Mouse (Mus musculus): ENCODE results near the gene Slc9b2. TPM values are rescaled to one million over a fixed set of nuclear protein-coding genes. Genes with fewer than 3 reads are reported as not detected.

Gene Slc9b2
- polyA plus RNA-seq, 1 experiment from 2014 or later: 3.8 TPM

- Histone ChIP-seq H3K4me1 (ENCODE audit: control insufficient read depth, insufficient read depth, low read length) (no peaks in the 10 kb centered on the region), H3K9me3 (ENCODE audit: control insufficient read depth, low read length) (no peaks in the 10 kb centered on the region), H3K4me2 (ENCODE audit: low read depth, low read length) (no peak overlapping the region), H3K4me3 (ENCODE audit: low read depth, low read length) (no peak overlapping the region), H3K9ac (replicated peaks; ENCODE audit: low read depth, low read length) (no peak overlapping the region), H3K27ac (ENCODE audit: low read depth, low read length) (no peak overlapping the region), H3K36me3 (ENCODE audit: control insufficient read depth, insufficient read depth, low read length) (no peaks in the 10 kb centered on the region), H3K27me3 (ENCODE audit: control insufficient read depth, insufficient read depth, low read length) (no peaks in the 10 kb centered on the region)
- 24% methylated on average over 6 of the region's 6 CpGs for WGBS
- ATAC-seq (ENCODE audit: low read depth): no peak
Measured at GRCm38 (mm10) chr3:135324354-135324753, 16.9 kb downstream of the Slc9b2 start.

- Histone ChIP-seq H3K27ac (ENCODE audit: low read depth, low read length) (no peak overlapping the region), H3K4me3 (ENCODE audit: low read depth, low read length) (no peak overlapping the region), H3K9me3 (ENCODE audit: control insufficient read depth, low read length) (no peaks in the 10 kb centered on the region), H3K9ac (replicated peaks; ENCODE audit: low read depth, low read length) (no peak overlapping the region), H3K4me1 (ENCODE audit: control insufficient read depth, insufficient read depth, low read length) (no peaks in the 10 kb centered on the region), H3K36me3 (ENCODE audit: control insufficient read depth, insufficient read depth, low read length) (no peaks in the 10 kb centered on the region), H3K27me3 (ENCODE audit: control insufficient read depth, insufficient read depth, low read length) (no peaks in the 10 kb centered on the region), H3K4me2 (ENCODE audit: low read depth, low read length) (no peak overlapping the region)
- ATAC-seq (ENCODE audit: low read depth): no peak
- WGBS: 79% methylated on average over 6 of the region's 6 CpGs
Measured at GRCm38 (mm10) chr3:135327176-135327575, 19.7 kb downstream of the Slc9b2 start.

- Histone ChIP-seq H3K9ac (replicated peaks; ENCODE audit: low read depth, low read length) (no peak overlapping the region), H3K4me2 (ENCODE audit: low read depth, low read length) (no peak overlapping the region), H3K4me3 (ENCODE audit: low read depth, low read length) (no peak overlapping the region), H3K27me3 (ENCODE audit: control insufficient read depth, insufficient read depth, low read length) (no peaks in the 10 kb centered on the region), H3K4me1 (ENCODE audit: control insufficient read depth, insufficient read depth, low read length) (no peaks in the 10 kb centered on the region), H3K27ac (ENCODE audit: low read depth, low read length) (no peak overlapping the region), H3K9me3 (ENCODE audit: control insufficient read depth, low read length) (no peaks in the 10 kb centered on the region), H3K36me3 (ENCODE audit: control insufficient read depth, insufficient read depth, low read length) (no peaks in the 10 kb centered on the region)
- ATAC-seq (ENCODE audit: low read depth): no peak
- WGBS: 53% methylated on average over 2 of the region's 2 CpGs
Measured at GRCm38 (mm10) chr3:135327601-135328000, 20.1 kb downstream of the Slc9b2 start.

GRCm38 (mm10) chr3:135328560-135328959 lies 21.1 kb downstream of the Slc9b2 start:
- Histone ChIP-seq H3K4me2 (ENCODE audit: low read depth, low read length) (no peak overlapping the region), H3K36me3 (ENCODE audit: control insufficient read depth, insufficient read depth, low read length) (no peaks in the 10 kb centered on the region), H3K27ac (ENCODE audit: low read depth, low read length) (no peak overlapping the region), H3K4me1 (ENCODE audit: control insufficient read depth, insufficient read depth, low read length) (no peaks in the 10 kb centered on the region), H3K9me3 (ENCODE audit: control insufficient read depth, low read length) (no peaks in the 10 kb centered on the region), H3K27me3 (ENCODE audit: control insufficient read depth, insufficient read depth, low read length) (no peaks in the 10 kb centered on the region), H3K9ac (replicated peaks; ENCODE audit: low read depth, low read length) (no peak overlapping the region), H3K4me3 (ENCODE audit: low read depth, low read length) (no peak overlapping the region)
- WGBS: 34% methylated on average over 3 of the region's 3 CpGs
- ATAC-seq (ENCODE audit: low read depth): no peak

- Histone ChIP-seq H3K4me1 (ENCODE audit: control insufficient read depth, insufficient read depth, low read length) (no peaks in the 10 kb centered on the region), H3K36me3 (ENCODE audit: control insufficient read depth, insufficient read depth, low read length) (no peaks in the 10 kb centered on the region), H3K4me2 (ENCODE audit: low read depth, low read length) (no peak overlapping the region), H3K27ac (ENCODE audit: low read depth, low read length) (no peak overlapping the region), H3K9ac (replicated peaks; ENCODE audit: low read depth, low read length) (no peak overlapping the region), H3K4me3 (ENCODE audit: low read depth, low read length) (no peak overlapping the region), H3K9me3 (ENCODE audit: control insufficient read depth, low read length) (no peaks in the 10 kb centered on the region), H3K27me3 (ENCODE audit: control insufficient read depth, insufficient read depth, low read length) (no peaks in the 10 kb centered on the region)
- no peak for ATAC-seq (ENCODE audit: low read depth)
Measured at GRCm38 (mm10) chr3:135332691-135333090, 25.2 kb downstream of the Slc9b2 start.

- no peak overlapping the region for H3K4me3 ChIP-seq (ENCODE audit: low read depth, low read length)
- no peak for ATAC-seq (ENCODE audit: low read depth)
- H3K9ac ChIP-seq (replicated peaks; ENCODE audit: low read depth, low read length): no peak overlapping the region
- H3K36me3 ChIP-seq (ENCODE audit: control insufficient read depth, insufficient read depth, low read length): no peaks in the 10 kb centered on the region
- no peak overlapping the region for H3K27ac ChIP-seq (ENCODE audit: low read depth, low read length)
- H3K9me3 ChIP-seq (ENCODE audit: control insufficient read depth, low read length): no peaks in the 10 kb centered on the region
- no peak overlapping the region for H3K4me2 ChIP-seq (ENCODE audit: low read depth, low read length)
- no peaks in the 10 kb centered on the region for H3K27me3 ChIP-seq (ENCODE audit: control insufficient read depth, insufficient read depth, low read length)
- H3K4me1 ChIP-seq (ENCODE audit: control insufficient read depth, insufficient read depth, low read length): no peaks in the 10 kb centered on the region
- WGBS: 56% methylated on average over 4 of the region's 4 CpGs
Measured at GRCm38 (mm10) chr3:135333763-135334162, 26.3 kb downstream of the Slc9b2 start.

GRCm38 (mm10) chr3:135347739-135348264 lies 40.3 kb downstream of the Slc9b2 start, which contains the start of gene Slc9b1:
TSS of gene Slc9b1 (plus strand) at chr3:135348029.
- whole genome bisulfite sequencing: 83% methylated on average over 14 of the region's 14 CpGs
- ATAC-seq (ENCODE audit: low read depth): no peak

GRCm38 (mm10) chr3:135349022-135349421 lies 41.5 kb downstream of the Slc9b2 start:
- no peak overlapping the region for H3K4me3 ChIP-seq (ENCODE audit: low read depth, low read length)
- H3K36me3 ChIP-seq (ENCODE audit: control insufficient read depth, insufficient read depth, low read length): no peaks in the 10 kb centered on the region
- no peak overlapping the region for H3K27ac ChIP-seq (ENCODE audit: low read depth, low read length)
- H3K4me1 ChIP-seq (ENCODE audit: control insufficient read depth, insufficient read depth, low read length): no peaks in the 10 kb centered on the region
- H3K4me2 ChIP-seq (ENCODE audit: low read depth, low read length): no peak overlapping the region
- H3K9ac ChIP-seq (replicated peaks; ENCODE audit: low read depth, low read length): no peak overlapping the region
- H3K27me3 ChIP-seq (ENCODE audit: control insufficient read depth, insufficient read depth, low read length): no peaks in the 10 kb centered on the region
- H3K9me3 ChIP-seq (ENCODE audit: control insufficient read depth, low read length): no peaks in the 10 kb centered on the region
- ATAC-seq (ENCODE audit: low read depth): no peak

More at GRCm38 (mm10) chr3:135347739-135348264, 40.3 kb downstream of the Slc9b2 start, which contains the start of gene Slc9b1:
- H3K9me3 ChIP-seq (ENCODE audit: control insufficient read depth, low read length): no peaks in the 10 kb centered on the region
- H3K4me3 ChIP-seq (ENCODE audit: low read depth, low read length): no peak within 1 kb of the TSS
- no peak within 1 kb of the TSS for H3K4me2 ChIP-seq (ENCODE audit: low read depth, low read length)
- H3K9ac ChIP-seq (replicated peaks; ENCODE audit: low read depth, low read length): no peak within 1 kb of the TSS
- H3K4me1 ChIP-seq (ENCODE audit: control insufficient read depth, insufficient read depth, low read length): no peaks in the 10 kb centered on the region
- H3K36me3 ChIP-seq (ENCODE audit: control insufficient read depth, insufficient read depth, low read length): no peaks in the 10 kb centered on the region
- no peak within 1 kb of the TSS for H3K27ac ChIP-seq (ENCODE audit: low read depth, low read length)
- H3K27me3 ChIP-seq (ENCODE audit: control insufficient read depth, insufficient read depth, low read length): no peaks in the 10 kb centered on the region

- H3K27ac ChIP-seq (ENCODE audit: low read depth, low read length): no peak overlapping the region
- H3K36me3 ChIP-seq (ENCODE audit: control insufficient read depth, insufficient read depth, low read length): no peaks in the 10 kb centered on the region
- 94% methylated on average over 3 of the region's 3 CpGs for WGBS
- H3K9me3 ChIP-seq (ENCODE audit: control insufficient read depth, low read length): no peaks in the 10 kb centered on the region
- no peak overlapping the region for H3K9ac ChIP-seq (replicated peaks; ENCODE audit: low read depth, low read length)
- no peak for ATAC-seq (ENCODE audit: low read depth)
- no peaks in the 10 kb centered on the region for H3K27me3 ChIP-seq (ENCODE audit: control insufficient read depth, insufficient read depth, low read length)
- no peak overlapping the region for H3K4me2 ChIP-seq (ENCODE audit: low read depth, low read length)
- H3K4me3 ChIP-seq (ENCODE audit: low read depth, low read length): no peak overlapping the region
- no peaks in the 10 kb centered on the region for H3K4me1 ChIP-seq (ENCODE audit: control insufficient read depth, insufficient read depth, low read length)
Measured at GRCm38 (mm10) chr3:135351857-135352256, 44.4 kb downstream of the Slc9b2 start.
